Mouse (Mus musculus) heart, embryonic 15.5 days (tissue): ENCODE results near the gene Dusp22. TPM values are rescaled to one million over a fixed set of nuclear protein-coding genes. Genes with fewer than 3 reads are reported as not detected.

Experiments
- ATAC-seq: fragments of 200-750 bp; cut with Nextera tagmentation; replicated peaks from 2 replicates; pipeline ENCODE4 v1.8.0; 2017; ENCODE audit warnings: low read depth, moderate TSS enrichment; ENCODE audit not compliant: insufficient number of reproducible peaks, insufficient read depth, low FRiP score
- H3K27ac ChIP-seq: fragments of 300-500 bp; sonication (generic); 2 replicates; pipeline ENCODE4 v1.5.1; 2015; ENCODE audit warnings: mild to moderate bottlenecking, inconsistent platforms
- H3K27me3 ChIP-seq: fragments of 300-500 bp; sonication (generic); 2 replicates; pipeline ENCODE4 v1.6.1; 2015; ENCODE audit warnings: inconsistent platforms
- H3K36me3 ChIP-seq: fragments of 300-500 bp; sonication (generic); 2 replicates; pipeline ENCODE4 v1.6.1; 2015; ENCODE audit warnings: mild to moderate bottlenecking, inconsistent platforms
- H3K4me1 ChIP-seq: fragments of 300-500 bp; sonication (generic); replicated peaks from 2 replicates; pipeline ENCODE4 v1.6.1; 2015; ENCODE audit warnings: inconsistent platforms
- H3K4me2 ChIP-seq: fragments of 300-500 bp; sonication (generic); 2 replicates; pipeline ENCODE4 v1.6.1; 2015; ENCODE audit warnings: inconsistent platforms, mild to moderate bottlenecking, moderate library complexity
- H3K4me3 ChIP-seq: fragments of 300-500 bp; sonication (generic); 2 replicates; pipeline ENCODE4 v1.5.1; 2015; ENCODE audit warnings: mild to moderate bottlenecking, inconsistent platforms
- H3K9ac ChIP-seq: fragments of 300-500 bp; sonication (generic); 2 replicates; pipeline ENCODE4 v1.6.1; 2015; ENCODE audit warnings: mild to moderate bottlenecking, inconsistent platforms
- H3K9me3 ChIP-seq: fragments of 300-500 bp; sonication (generic); replicated peaks from 2 replicates; pipeline ENCODE4 v1.6.1; 2016; ENCODE audit warnings: inconsistent platforms
- WGBS: fragments of 180-500 bp; shearing (Covaris S2); methylation state at CpG from one replicate; pipeline ENCODE4 v1.1.7; 2015; ENCODE audit warnings: mixed read lengths; 5-methylcytosine and 5-hydroxymethylcytosine counted together
- polyA plus RNA-seq: library from polyadenylated mRNA; unstranded; fragments of >200 nt; fragmentation: Nextera tagmentation; extraction: Ambion mirVana; gene quantifications from 2 replicates; pipeline ENCODE4 v1.2.1, GENCODE M21; 2015

Gene Dusp22
- polyA plus RNA-seq, 1 experiment from 2014 or later, result 15.5 TPM

DNA sequence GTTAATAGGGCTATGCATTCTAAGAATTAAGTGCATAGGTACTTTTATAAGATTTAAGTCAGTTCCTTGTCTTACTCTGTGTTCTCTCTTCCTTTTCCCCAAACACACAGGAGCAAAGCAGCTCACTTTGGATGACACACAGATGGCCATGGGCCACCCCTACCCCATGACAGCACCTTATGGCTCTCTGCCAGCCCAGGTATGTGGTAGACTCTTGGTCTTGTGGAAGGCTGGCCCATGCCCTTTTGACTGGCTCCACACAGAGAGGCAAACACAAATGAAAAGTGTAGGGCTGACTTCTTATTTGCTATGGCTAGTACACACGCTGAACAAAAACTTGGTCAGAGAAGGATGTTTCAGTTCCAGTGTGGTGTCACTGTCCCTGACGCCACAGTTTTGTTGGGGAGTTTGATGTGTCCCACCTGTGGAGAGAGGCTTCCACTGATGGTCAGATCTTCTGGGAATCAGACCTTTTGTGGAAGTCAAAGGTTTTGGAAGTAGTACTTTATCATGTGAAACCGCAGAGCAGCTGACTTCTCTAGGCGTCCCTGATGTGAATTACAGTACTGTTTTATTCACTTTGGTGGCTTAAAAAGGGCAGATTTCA is 92.9 kb downstream of the Dusp22 start:
- Histone ChIP-seq H3K4me3 (no peak overlapping the region), H3K9me3 (no peaks in the 10 kb centered on the region), H3K9ac (no peak overlapping the region), H3K36me3 (no peaks in the 10 kb centered on the region), H3K27me3 (peaks cover 59% of the 10 kb centered on the region), H3K4me1 (peaks cover 20% of the 10 kb centered on the region), H3K27ac (no peak overlapping the region), H3K4me2 (no peak overlapping the region)
- 67% methylated on average over 4 of the region's 4 CpGs for WGBS
- ATAC-seq, result no peak

DNA sequence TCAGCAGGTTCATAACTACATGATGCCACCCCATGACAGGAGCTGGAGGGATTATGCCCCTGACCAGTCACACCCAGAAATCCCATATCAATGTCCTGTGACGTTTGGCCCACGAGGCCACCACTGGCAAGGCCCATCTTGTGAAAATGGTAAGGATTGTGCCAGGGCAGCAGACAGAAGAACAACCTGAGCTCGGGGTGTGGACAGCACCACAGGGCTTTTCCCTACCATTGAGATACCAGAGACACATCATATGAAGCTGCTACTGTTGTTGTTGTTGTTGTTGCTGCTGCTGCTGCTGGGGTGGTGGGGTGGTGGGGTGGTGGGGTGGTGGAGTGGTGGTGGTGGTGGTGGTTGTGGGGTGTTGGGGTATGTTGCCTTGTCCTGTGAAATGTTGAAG is 93.6 kb downstream of the Dusp22 start:
- H3K4me1 ChIP-seq, result peaks cover 20% of the 10 kb centered on the region
- H3K36me3 ChIP-seq, result no peaks in the 10 kb centered on the region
- H3K27me3 ChIP-seq, result peaks cover 54% of the 10 kb centered on the region
- no peaks in the 10 kb centered on the region for H3K9me3 ChIP-seq
- 67% methylated on average over 3 of the region's 3 CpGs for WGBS
- H3K9ac ChIP-seq, result no peak overlapping the region
- no peak overlapping the region for H3K4me2 ChIP-seq
- no peak overlapping the region for H3K4me3 ChIP-seq
- no peak overlapping the region for H3K27ac ChIP-seq
- no peak for ATAC-seq

DNA sequence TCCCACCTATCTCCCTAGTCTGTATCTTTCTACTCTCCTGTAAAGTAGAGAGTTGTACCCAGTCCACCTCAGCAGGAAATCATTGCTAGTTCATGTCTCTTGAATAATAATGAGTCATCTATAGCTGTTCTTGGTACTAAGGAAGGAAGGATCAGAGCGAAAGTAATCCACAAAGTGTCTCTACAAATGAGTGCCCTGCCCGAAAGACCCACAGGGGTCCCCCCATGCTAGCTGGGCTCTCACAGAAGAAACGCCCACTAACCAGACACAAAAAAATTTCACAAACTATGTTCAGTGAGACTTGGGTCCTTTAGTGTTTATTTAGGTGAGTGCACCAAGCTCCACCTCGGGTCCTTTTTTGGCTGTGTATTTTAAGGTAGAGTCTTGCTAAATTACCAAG is 94.3 kb downstream of the Dusp22 start:
- H3K4me2 ChIP-seq, result no peak overlapping the region
- H3K36me3 ChIP-seq, result no peaks in the 10 kb centered on the region
- no peak overlapping the region for H3K4me3 ChIP-seq
- no peak for ATAC-seq
- H3K27ac ChIP-seq, result no peak overlapping the region
- WGBS, result 83% methylated on average over 4 of the region's 4 CpGs
- H3K9me3 ChIP-seq, result no peaks in the 10 kb centered on the region
- H3K9ac ChIP-seq, result no peak overlapping the region
- peaks cover 47% of the 10 kb centered on the region for H3K27me3 ChIP-seq
- peaks cover 18% of the 10 kb centered on the region for H3K4me1 ChIP-seq

DNA sequence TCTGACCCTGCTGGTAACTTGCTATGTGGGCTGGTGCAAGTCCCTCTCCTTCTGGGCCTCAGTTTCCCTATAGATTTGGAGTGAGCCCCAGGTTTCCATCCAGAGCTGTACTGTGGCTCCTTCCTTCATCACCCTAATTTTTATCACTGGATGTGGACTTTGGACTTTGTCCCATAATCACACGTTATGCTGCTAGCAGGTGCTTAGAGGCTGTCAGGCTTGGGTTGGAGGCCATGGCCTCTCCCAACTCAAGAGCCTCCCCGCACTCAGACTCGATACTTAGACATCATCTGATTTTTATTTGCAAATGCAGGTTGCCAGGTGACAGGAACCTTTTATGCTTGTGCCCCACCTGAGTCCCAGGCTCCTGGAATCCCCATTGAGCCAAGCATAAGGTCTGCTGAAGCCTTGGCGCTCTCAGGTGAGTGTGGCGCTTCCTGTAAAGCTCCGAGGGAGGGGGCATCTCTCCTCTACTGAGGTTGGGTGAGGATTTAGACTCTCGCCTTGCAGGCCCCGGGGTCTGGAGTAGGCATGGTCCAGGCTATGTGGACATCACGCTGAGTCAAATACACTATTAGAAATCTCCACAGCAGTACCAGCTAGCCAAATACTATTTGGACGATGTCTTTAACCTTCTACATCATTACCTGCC is 95.2 kb downstream of the Dusp22 start:
- Histone ChIP-seq H3K36me3 (no peaks in the 10 kb centered on the region), H3K9ac (no peak overlapping the region), H3K9me3 (no peaks in the 10 kb centered on the region), H3K27me3 (peaks cover 38% of the 10 kb centered on the region), H3K4me3 (no peak overlapping the region), H3K4me1 (peaks cover 9% of the 10 kb centered on the region), H3K27ac (no peak overlapping the region), H3K4me2 (no peak overlapping the region)
- no peak for ATAC-seq
- WGBS, result 75% methylated on average over 10 of the region's 10 CpGs

DNA sequence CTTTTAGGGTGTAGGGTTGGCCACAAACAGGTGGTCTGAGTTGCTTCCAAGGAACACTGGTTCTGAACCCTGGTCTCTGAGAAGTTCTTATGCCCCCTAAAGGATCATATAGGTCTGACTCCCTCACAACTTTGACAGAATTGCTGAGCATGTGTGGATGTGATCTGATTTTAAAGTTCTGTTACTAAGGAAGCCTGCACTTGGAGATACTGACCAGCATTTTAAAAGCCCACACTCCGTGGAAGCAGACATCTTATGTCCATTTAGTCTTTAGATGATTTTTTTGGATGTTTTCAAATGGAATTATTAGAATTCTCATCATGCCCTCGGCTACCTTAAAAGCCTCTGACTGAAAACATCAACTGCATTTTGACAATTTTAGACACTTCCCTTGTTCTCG is 95.8 kb downstream of the Dusp22 start:
- peaks cover 32% of the 10 kb centered on the region for H3K27me3 ChIP-seq
- no peaks in the 10 kb centered on the region for H3K9me3 ChIP-seq
- H3K9ac ChIP-seq, result no peak overlapping the region
- H3K4me1 ChIP-seq, result peaks cover 3% of the 10 kb centered on the region; the same call in 1 of the 2 replicates
- H3K36me3 ChIP-seq, result no peaks in the 10 kb centered on the region
- no peak overlapping the region for H3K27ac ChIP-seq
- 55% methylated on average over 3 of the region's 3 CpGs for WGBS
- no peak for ATAC-seq
- H3K4me2 ChIP-seq, result no peak overlapping the region
- no peak overlapping the region for H3K4me3 ChIP-seq

DNA sequence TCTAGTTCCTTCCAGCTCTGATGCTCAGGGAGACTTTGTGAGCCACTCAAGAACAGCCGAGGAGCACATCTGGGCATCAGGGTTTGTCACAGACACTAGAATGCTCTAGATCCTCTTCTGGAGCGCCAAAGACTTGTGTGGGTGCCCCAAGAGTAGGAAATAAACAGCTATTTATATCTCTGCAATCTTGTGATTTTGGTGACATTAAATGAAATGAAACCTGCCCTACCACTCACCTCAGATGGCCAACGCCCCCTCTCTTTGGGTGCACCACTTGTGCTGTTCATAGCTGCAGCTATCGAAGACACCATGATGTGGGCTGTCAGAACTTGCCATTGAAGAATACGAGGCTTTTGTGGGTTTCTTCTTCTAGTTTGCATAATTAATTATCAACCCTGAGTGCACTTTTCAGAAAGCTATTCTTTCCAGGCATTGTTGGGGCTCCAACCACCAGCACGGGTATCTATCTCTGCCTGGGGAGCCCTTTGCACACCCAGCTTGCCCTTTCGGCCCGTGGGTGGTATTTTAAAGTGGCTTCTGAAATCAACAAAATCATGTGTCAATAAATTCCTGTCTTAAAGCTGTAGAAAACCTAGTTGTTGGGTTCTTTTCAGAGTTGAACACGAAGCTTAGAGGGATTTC is 96.3 kb downstream of the Dusp22 start:
- Histone ChIP-seq H3K9ac (no peak overlapping the region), H3K27ac (no peak overlapping the region), H3K9me3 (no peaks in the 10 kb centered on the region), H3K4me2 (no peak overlapping the region), H3K27me3 (peaks cover 27% of the 10 kb centered on the region), H3K4me3 (no peak overlapping the region), H3K4me1 (no peaks in the 10 kb centered on the region), H3K36me3 (no peaks in the 10 kb centered on the region)
- ATAC-seq, result no peak
- WGBS, result 77% methylated on average over 9 of the region's 9 CpGs

DNA sequence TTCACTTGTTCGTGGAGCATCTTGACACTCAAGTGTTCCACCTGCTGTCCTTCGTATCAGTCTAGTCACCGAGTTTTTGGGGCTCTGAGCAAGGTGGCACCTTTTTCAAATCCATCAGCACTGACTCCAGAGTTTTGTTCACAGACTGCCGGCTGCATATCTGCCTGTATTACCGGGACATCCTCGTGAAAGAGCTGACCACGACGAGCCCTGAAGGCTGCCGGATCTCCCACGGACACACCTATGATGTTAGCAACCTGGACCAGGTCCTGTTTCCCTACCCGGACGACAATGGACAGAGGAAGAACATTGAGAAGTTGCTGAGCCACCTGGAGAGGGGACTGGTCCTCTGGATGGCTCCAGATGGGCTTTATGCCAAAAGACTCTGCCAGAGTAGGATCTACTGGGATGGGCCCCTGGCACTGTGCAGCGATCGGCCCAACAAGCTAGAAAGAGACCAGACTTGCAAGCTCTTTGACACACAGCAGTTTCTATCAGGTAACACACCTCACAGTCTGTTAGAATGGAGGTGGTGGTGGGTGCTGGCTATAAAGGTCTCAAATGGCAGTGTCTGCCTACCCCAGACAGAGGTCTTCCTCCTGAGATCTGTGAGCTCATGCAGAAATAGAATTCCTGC is 97.6 kb downstream of the Dusp22 start:
- Histone ChIP-seq H3K4me3 (no peak overlapping the region), H3K27me3 (peaks cover 15% of the 10 kb centered on the region), H3K9me3 (no peaks in the 10 kb centered on the region), H3K9ac (no peak overlapping the region), H3K4me1 (no peaks in the 10 kb centered on the region), H3K4me2 (no peak overlapping the region), H3K27ac (no peak overlapping the region), H3K36me3 (no peaks in the 10 kb centered on the region)
- ATAC-seq, result no peak
- whole genome bisulfite sequencing, result 76% methylated on average over 14 of the region's 14 CpGs

DNA sequence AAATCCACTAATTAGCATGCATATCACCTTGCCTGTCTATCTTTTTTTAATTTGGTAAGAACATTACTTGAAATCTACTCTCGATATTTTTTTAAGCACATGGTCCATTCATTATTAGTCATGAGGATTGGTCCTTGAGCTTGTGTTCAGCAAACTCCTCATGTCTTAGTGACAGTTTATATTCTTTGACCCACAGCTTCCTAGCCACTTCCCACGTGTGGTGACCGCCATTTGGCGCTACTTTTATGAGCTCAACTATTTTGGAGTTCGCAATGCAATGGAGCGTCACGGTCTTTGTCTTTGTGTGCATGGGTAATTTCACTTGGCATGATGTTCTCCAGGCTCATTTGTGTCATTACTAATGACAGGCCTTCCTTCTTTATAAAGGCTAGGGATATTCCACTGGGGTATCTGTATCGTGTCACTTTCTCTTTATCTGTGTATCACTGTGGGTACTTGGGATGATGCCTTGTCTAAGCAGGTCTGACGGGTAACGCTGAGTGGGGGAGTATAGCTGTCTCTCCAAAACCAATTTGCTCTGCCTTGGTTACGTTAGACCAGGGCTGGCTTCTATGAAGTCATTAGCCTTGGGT is 99.1 kb downstream of the Dusp22 start:
- WGBS, result 70% methylated on average over 11 of the region's 11 CpGs
- no peaks in the 10 kb centered on the region for H3K4me1 ChIP-seq
- H3K9me3 ChIP-seq, result no peaks in the 10 kb centered on the region
- H3K4me3 ChIP-seq, result no peak overlapping the region
- H3K27me3 ChIP-seq, result peaks cover 10% of the 10 kb centered on the region; the same call in 1 of the 2 replicates
- ATAC-seq, result no peak
- no peak overlapping the region for H3K27ac ChIP-seq
- no peak overlapping the region for H3K4me2 ChIP-seq
- no peaks in the 10 kb centered on the region for H3K36me3 ChIP-seq
- H3K9ac ChIP-seq, result no peak overlapping the region

DNA sequence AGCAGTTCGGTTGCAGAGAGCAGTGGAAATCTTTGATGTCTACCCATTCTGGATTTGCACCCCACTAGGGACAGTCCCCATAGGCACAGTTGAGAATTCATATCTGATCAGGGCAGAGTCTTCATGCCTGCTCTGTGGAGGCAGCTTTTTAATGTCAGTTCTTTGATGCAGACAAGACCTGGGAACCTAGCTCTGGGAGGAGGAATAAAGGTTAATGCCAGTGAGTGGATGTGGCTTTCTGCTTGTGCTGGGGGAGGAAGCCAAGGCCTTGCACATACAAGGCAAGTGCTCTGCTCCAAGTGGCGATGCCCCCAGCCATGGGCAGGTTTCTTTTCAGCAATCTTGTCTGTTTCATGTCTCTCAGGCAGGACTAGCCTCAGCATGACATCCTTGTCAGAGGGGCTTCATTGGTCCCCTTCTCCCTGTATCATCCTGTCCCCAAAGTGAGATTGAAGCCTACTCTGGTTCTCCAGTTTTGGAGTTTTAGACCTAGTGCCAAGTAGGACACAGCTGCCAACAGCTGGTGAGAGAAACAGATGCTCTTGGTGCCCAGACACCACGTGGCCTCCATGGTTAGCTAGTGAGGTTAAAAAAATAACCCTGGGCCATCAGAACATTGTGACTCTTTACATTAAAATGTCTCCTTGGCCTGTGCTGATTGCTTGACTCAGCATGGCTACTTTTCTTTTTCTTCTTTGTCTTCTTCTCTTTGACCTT is 100.7 kb downstream of the Dusp22 start:
- no peak overlapping the region for H3K27ac ChIP-seq
- no peaks in the 10 kb centered on the region for H3K36me3 ChIP-seq
- H3K4me1 ChIP-seq, result no peaks in the 10 kb centered on the region
- 66% methylated on average over 3 of the region's 3 CpGs for WGBS
- peaks cover 10% of the 10 kb centered on the region; the same call in 1 of the 2 replicates for H3K27me3 ChIP-seq
- ATAC-seq, result no peak
- no peaks in the 10 kb centered on the region for H3K9me3 ChIP-seq
- H3K4me2 ChIP-seq, result no peak overlapping the region
- H3K9ac ChIP-seq, result no peak overlapping the region
- no peak overlapping the region for H3K4me3 ChIP-seq
